Mouse (Mus musculus) lung, postnatal 25 days (tissue): ENCODE data around the gene 1700037C18Rik.
A peak's percentile ranks its signal among the peaks of the same experiment; 100 is the strongest.
"Not testable (repeated sequence)": the region's sequence is repeated elsewhere in the genome, so short reads cannot be mapped to it uniquely, and the experiment has no call there.

Experiments
- DNase-seq: peaks from one replicate; pipeline ENCODE4 v3.0.0; 2022; ENCODE audit warnings: low spot score

Gene 1700037C18Rik

DNA sequence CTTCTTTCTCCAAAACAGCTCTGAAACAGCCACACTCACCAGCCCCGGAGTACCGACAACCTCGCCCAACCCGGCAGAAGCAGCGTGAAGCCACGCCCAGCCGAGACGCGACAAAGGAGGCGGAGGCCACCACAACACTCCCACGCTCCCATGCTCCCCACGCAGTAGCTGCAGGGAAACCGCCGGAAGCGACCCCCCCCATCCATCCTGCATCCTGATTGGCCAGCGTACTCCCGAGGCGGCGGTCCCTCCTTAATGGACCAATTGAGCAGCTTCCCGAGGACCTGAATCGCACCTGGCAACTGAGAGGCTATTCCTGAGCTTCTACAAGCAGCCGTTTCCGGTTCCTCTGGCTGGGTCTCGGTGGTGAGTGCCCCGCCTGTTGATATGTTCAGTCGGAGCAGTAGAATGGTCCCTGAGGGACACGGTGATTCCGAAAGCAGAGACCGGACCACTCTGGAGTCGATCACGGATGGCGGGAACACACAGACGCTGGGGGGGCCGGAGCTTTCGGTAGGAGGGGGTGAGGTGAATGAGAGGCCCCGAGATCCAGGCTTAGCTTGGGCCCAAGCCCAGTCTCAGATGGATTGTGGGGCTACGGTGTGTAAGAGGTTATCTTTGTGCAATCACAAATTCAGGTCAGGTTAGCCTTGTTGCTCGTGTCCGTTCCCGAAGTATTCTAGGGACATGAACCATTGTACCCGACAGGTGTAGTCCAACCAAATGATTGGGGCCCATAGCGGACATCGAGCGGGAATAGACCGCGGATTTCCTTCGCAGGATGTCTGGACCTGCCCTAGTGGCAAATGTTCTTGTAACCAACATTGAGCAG is 36.1 kb downstream of the 1700037C18Rik start, which contains the start of gene Naa60:
Gene Naa60 (plus strand): TSS at position 160 of the 832 bp plus-strand sequence.
- peak; percentile 94 for DNase-seq

DNA sequence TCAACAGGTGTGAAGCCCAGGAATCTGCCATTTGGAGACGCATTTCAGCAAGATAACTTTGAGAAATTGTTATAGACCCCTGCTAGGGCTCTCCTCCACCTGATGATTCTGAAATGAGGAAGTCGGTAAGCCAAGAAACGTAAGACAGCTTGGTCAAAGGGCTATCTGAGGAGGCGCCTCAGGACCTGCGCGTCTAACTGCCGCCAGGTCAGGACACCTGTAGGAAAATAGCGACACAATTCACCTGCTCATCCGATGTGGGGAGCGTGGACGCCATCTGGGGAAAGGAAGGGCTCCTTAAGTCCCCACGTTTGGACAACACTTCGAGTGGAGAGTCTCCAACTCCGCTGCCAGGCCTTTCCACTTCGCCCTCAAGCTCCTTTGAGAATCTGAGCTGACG is 36.7 kb downstream of the 1700037C18Rik start:
- DNase-seq: no peak

DNA sequence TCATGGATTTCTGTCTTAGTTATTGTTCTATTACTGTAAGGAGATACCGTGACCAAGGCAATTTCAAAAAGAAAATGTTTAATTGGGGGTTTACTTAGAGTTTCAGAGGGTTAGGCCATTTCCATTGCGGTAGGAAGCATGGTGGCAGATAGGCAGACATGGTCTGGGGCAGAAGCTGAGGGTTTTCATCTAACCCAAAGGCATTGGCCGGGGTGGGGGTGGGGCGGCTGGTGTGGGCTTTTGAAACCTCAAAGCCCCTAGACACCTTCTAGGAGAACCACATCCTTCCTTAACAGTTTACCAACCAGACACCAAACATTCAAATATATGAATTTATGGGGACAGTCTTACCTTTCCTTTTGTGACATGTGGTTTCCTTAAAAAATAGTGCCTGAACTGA is 49.2 kb downstream of the 1700037C18Rik start:
- DNase-seq: no peak

DNA sequence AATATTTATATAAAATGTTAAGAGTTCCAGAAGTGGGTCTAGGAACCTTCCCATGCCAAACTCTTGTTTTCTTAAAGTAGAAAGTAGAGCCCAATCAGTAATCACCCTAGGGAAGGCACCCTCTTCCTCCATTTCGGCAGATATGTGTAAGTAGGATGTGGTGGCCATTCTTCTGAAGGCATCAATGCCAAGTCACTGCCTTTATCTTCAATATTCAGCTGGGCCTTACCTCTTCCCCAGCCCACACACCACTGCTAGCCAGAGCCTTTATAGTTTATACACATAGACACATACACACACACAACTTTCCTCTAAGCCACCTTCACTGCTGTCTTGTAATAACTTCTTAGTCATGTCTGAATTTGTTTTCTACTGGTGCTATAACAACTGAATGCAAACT is 52.7 kb downstream of the 1700037C18Rik start:
- DNase-seq: no peak

DNA sequence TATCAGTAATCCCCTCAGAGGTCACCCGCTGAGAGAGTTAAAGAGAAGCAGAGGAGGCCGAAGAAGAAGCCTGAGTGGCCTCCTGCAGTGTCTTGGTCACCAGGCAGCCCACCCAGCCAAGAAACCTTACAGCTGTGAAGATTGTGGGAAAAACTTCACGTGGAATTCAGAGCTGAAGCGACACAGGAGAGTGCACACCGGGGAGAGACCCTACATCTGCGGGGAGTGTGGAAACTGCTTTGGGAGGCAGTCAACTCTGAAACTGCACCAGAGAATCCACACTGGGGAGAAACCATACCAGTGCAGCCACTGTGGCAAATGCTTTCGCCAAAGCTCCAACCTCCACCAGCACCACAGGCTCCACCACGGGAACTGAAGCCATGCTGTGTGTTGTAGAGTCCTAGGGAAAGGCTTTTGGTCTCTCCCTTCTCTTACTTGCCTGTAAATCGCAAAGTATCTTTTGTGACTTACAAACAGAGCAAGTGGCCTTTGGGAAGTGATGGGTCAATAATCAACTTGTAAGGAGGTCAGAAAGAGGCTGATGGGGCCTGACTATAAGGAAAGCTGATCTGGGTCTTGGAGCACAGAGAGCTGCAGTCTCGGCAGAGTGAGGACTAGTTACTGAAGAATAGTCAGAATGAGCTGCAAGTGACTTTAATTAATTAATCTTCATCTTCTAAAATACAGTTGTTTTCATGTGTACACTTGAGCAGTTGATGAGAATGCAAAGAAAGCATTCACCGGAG is 53.9 kb downstream of the 1700037C18Rik start:
- no peak for DNase-seq

DNA sequence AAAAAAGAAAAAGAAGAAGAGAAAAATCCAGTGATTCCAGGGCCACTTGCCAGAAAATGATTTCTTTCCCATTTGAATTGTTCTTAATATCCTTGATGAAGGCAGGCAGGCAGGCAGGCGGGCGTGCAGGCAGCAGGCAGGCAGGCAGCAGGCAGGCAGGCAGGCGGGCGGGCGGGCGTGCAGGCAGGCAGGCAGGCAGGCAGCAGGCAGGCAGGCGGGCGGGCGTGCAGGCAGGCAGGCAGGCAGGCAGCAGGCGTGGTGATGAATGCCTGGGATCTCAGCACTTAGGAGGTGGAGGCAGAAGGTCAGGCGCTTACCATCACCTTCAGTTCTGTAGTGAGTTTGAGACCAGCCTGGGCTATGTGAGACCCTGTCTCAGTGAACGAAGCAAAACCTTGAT is 55.9 kb downstream of the 1700037C18Rik start:
- no peak for DNase-seq

DNA sequence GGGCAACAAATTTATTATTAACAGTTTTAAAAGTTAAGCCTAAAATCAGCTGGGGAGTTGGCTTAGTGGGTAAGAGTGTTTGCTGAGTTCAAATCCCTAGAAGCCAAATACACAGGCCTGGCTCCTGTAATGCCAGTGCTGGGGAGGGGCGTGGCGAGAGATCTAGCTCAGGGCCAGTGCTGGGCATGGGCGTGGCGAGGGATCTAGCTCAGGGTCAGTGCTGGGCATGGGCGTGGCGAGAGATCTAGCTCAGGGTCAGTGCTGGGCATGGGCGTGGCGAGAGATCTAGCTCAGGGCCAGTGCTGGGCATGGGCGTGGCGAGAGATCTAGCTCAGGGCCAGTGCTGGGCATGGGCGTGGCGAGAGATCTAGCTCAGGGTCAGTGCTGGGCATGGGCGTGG is 57.2 kb downstream of the 1700037C18Rik start:
- not testable (repeated sequence) for DNase-seq

DNA sequence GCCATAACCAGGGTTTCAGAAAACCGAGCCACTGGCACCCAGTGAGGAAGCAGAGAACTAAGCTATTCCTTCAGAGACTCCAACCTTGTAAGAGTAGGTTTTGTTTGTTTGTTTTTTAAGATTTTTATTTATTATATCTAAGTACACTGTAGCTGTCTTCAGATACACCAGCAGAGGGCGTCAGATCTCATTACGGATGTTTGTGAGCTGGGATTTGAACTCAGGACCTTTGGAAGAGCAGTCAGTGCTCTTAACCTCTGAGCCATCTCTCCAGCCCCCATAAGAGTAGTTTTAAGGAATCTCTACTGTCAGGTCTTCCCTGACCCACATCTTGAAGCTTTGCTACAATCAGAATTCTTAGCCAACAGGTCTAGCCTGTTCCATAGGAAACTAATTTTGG is 60.1 kb downstream of the 1700037C18Rik start:
- no peak for DNase-seq

DNA sequence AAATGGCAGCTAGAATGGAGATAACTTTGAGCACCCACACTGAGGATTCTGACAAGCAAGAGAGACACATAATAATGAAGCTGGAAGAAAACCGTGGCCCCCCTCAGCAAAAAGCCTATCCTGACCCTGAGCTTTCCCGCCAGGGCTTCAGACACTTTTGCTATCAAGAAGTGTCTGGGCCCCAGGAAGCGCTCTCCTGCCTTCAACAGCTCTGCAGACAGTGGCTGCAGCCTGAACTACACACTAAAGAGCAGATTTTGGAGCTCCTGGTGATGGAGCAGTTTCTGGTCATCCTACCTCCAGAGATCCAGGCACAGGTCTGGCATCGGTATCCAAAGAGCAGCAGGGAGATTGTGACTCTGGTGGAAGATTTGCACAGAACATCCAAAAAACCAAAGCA is 60.6 kb downstream of the 1700037C18Rik start:
- DNase-seq: no peak

DNA sequence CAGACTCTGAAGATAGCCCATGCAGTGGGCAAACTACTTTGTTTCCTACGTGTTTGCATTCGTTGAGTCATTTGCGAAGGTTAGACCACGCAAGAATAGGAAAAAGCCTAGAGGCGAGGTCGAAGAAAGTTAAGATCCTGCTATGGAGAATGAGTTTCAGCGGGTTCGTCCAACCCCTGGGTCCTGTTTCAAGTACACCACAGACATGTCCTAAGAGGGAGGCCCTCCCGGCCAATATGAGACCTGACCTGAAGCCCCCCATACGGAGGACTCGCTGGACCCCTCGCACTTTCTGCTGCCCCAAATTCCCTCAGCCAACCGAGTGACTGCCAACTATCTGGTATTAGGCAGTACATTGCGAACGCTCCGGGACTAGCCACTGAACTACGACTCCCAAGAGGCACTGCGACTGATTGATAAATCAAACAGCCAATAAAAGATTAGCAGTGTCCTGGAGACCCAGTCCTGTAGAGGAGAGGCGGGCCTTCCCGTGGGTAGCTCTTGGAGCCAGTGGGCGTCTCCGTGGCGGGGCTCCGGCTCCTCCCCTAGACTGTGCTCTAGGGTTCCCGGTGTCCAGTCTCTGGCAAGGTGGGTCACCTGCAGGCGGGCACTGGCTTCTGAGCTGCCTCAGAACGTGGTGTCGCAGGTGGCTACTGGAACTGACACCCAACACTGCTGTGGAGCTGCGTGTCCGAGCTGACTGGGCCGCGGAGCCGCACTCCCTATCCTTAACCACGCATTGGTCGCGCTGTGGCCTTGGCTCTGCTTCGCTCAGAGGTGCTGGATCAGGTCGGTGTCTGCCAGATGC is 61.6 kb downstream of the 1700037C18Rik start, which contains the start of gene Zfp174:
Gene Zfp174 (plus strand): TSS at position 558 of the 808 bp plus-strand sequence.
- DNase-seq: peak; percentile 99
